Mouse (Mus musculus) gastrocnemius, postnatal 4 days (tissue): ENCODE measurements at regions not wholly inside any gene's neighbourhood (a gene's known extent, or its start where the extent isn't known, plus 50 kb on each side); places are given as distances from the start of the nearest gene placed in this dataset.

Source experiments
- DNase-seq, 2 experiments: peaks; one replicate each; pipeline ENCODE4 v3.0.0; 2021 to 2022; ENCODE audit warnings: low spot score in 2 of 2, mixed read lengths in 2 of 2

- DNase-seq, result no peak
Measured at GRCm38 (mm10) chr10:51056950-51057349, 162.4 kb downstream of the Sim1 start.

GRCm38 (mm10) chr10:51058333-51058732 is 163.8 kb downstream of the Sim1 start:
- DNase-seq, result no peak

- DNase-seq, result no peak
Measured at GRCm38 (mm10) chr10:51101590-51101989, 207.0 kb downstream of the Sim1 start.

GRCm38 (mm10) chr10:51151833-51152232 is 257.3 kb downstream of the Sim1 start:
- DNase-seq, result no peak

- DNase-seq, result no peak
Measured at GRCm38 (mm10) chr10:51153484-51153985, 259.0 kb downstream of the Sim1 start.

GRCm38 (mm10) chr10:51154016-51154415 is 259.5 kb downstream of the Sim1 start:
- DNase-seq, result no peak

- no peak for DNase-seq
Measured at GRCm38 (mm10) chr10:51154743-51155142, 260.2 kb downstream of the Sim1 start.

DNA sequence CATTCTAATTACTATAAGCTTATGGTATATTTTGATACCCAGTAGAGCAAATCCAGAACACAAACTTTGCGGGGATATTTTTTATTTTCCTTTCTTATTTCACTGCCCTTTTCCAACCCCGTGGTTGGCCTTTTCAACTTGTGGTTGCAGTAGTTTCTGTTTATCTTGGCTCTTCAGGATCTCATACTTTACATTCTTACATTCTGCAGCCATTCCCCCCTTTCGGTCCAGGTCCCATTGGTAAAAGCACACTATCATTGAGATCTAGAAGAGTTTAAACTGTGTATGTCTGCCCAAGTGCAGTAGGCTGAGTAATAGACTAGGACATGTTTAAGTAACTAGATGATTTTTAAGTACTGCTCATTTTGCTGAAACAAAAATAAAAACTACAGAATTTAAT is 279.1 kb downstream of the Sim1 start:
- DNase-seq, result no peak

- DNase-seq, result peak in 1 of 2 experiments; percentile 10
Measured at GRCm38 (mm10) chr10:51175993-51176577, 281.5 kb downstream of the Sim1 start.

- DNase-seq, result no peak
Measured at GRCm38 (mm10) chr10:51176692-51177091, 282.1 kb downstream of the Sim1 start.

DNA sequence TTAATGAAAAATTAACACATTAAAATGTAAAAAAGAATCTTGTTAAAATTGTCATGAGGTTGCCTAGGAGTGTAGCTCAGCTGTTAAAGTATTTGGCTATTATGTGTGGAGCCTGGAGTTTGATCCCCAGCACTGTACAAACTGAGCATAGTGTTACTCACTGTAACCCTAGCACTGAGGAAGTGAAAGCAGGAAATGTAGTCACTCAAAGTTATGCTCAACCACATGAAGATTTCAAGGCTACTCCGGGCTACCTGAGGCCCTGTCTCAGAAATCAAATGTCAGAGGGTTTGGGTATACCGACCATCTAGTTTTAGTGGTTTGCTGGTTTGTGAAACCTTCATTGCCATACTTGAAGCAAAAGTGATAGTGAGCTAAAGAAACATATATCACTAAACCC is 287.2 kb downstream of the Sim1 start:
- no peak for DNase-seq

- no peak for DNase-seq
Measured at GRCm38 (mm10) chr10:51191407-51192059, 288.9 kb upstream of the Gm49339 start.

DNA sequence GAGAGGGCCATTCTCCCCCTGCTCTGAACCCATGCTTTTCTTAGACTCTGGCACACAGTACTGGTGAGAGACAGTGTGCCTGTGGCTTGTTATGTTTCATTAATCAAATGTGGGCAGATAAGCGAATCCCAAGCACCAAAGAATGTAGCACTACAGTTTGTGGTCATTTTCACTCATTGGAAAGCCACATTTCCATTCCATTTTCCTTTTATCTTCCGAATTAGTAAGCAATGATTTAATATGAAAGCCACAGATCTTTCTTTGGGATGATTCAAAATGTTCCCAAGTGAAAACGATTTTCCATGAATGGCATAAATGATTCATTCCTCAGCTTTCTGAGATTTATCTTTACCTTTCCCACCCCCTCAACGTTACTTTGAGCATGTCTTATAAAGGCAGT is 260.9 kb upstream of the Gm49339 start:
- DNase-seq, result no peak

- no peak for DNase-seq
Measured at GRCm38 (mm10) chr10:51233592-51233991, 246.8 kb upstream of the Gm49339 start.

DNA sequence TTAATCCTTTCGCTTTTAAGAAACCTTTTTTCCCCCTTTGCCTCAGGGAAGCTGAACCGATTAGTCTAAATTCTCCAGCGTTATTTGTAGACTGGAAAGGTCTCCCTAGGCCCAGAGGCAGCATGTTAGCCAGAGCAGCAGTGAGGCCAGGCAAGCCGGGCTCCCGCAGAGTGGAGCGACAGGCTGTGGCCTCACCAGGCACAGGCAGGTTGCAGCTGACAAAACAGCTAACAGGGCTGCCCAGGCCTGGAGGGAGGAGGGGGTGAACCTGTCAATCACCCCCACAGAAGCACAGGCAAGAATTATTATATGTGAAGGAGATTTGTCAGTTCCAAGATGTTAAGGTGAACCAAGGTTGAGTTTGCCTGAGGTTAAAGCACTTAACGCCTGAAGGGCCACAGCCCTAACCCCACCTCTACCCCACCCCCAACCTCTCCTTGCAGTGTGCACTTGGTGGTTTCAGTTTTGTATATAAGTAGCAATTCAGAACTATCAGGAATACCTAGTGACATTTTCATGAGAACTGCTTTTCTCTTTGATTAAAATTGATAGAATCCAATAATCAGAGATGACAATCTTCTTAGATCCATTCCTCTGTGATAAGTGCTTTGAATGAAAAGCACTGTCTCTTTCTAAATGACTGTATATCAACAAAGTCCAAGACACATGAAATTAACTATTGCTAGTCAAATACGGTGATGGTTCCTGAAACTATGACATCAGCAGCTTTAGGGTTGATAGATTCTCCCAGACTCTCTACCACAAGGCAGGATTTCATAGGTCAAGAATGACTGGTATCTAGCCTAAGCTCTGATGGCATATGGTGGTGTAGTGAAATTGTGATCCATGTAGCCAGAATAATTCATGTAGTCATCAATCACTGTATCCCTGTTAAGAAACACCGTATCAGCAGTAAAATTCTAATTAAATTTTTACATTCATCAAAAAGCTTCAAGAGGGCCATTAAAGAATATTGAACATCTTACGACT is 244.5 kb upstream of the Gm49339 start:
- DNase-seq, result no peak

GRCm38 (mm10) chr10:51238103-51238502 is 242.3 kb upstream of the Gm49339 start:
- DNase-seq, result no peak

GRCm38 (mm10) chr10:51253439-51253838 is 227.0 kb upstream of the Gm49339 start:
- no peak for DNase-seq

- no peak for DNase-seq
Measured at GRCm38 (mm10) chr10:51257587-51258049, 222.8 kb upstream of the Gm49339 start.

DNA sequence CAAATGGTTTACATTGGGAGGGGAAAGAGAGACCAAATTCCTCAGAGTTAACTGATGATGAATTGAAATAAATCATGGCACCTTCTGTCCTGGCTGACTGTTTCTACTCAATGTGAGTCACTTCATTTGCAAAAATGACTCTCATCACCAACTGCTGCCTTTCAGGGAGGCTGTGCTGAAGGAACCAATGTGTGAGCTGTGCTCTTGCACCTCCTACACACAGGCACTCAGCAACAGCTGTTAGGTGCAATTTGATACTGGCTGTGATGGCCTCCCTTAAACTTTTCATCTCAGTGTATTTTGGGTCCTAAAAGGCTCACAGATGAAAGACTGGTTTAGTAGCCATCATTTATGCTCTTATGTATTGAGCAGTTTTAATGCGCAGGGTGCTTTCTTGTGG is 209.0 kb upstream of the Gm49339 start:
- DNase-seq, result no peak

DNA sequence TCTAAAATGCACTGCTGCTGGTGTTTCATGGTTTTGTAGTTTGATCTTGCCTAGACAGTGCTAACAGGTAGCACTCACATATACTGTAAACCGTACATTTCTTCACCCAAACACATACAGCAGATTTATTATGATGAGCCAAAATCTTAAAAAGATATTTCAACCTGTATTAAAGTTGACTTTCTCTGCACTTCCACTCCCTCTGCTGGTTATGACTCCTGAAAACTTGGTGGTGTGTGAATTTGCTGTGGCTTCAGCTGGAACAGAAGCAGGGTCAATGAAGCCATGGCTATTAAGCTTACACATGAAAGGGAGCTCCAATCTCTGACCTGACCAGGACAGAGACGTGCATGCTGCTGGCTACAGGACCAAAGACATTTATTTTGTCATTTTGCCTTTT is 202.2 kb upstream of the Gm49339 start:
- DNase-seq, result no peak

DNA sequence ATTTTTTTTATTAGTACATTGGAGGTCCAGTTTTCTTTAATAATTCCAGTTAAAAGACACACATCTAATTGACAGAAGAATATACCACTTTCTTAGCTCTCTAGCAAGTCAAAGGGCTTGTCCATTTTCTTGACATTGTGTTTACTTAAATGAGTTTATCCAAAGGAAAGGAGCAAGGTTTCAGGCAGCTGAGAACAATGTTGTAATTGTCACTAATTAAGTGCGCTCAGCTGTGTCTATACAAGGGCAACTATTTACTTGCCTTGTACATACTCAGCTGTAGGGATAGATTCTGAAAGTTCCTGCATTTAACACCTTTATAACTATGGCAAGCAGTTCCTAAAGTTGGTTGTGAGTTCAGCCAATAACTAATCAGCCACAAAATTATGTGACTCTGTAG is 198.0 kb upstream of the Gm49339 start:
- no peak for DNase-seq

- no peak for DNase-seq
Measured at GRCm38 (mm10) chr10:51284538-51284937, 195.9 kb upstream of the Gm49339 start.
